Mouse (Mus musculus) liver, adult 2 months (tissue): ENCODE data around the gene Ahdc1. TPM values are rescaled to one million over a fixed set of nuclear protein-coding genes. Genes with fewer than 3 reads are reported as not detected.

ENCODE experiments used
- DNase-seq: peaks from one replicate; pipeline ENCODE4 v3.0.0-alpha.2; 2011; ENCODE audit warnings: low read depth, low spot score; ENCODE audit errors: extremely low read depth
- H3K27ac ChIP-seq: fragments of 200-500 bp; replicated peaks from 2 replicates; pipeline ENCODE4 v1.5.1; 2012; ENCODE audit warnings: low read depth, mild to moderate bottlenecking, control low read depth, inconsistent platforms, low read length; ENCODE audit not compliant: insufficient read depth
- H3K27me3 ChIP-seq: fragments of 200-500 bp; 2 replicates; pipeline ENCODE4 v1.6.1; 2012; ENCODE audit warnings: mild to moderate bottlenecking, moderate library complexity, low read length, inconsistent platforms; ENCODE audit not compliant: control insufficient read depth, insufficient read depth
- H3K36me3 ChIP-seq: fragments of 200-500 bp; 2 replicates; pipeline ENCODE4 v1.6.1; 2012; ENCODE audit warnings: low read length, inconsistent platforms; ENCODE audit not compliant: control insufficient read depth, insufficient read depth
- H3K4me1 ChIP-seq: fragments of 200-500 bp; 2 replicates; pipeline ENCODE4 v1.6.1; 2011; ENCODE audit warnings: low read length; ENCODE audit not compliant: control insufficient read depth, insufficient read depth
- H3K4me3 ChIP-seq: fragments of 200-500 bp; 2 replicates; pipeline ENCODE4 v1.5.1; 2011; ENCODE audit warnings: low read depth, mild to moderate bottlenecking, control low read depth, low read length, moderate library complexity; ENCODE audit not compliant: insufficient read depth
- H3K79me2 ChIP-seq: fragments of 200-500 bp; 2 replicates; pipeline ENCODE4 v1.6.1; 2012; ENCODE audit warnings: inconsistent platforms, mild to moderate bottlenecking, low read length, moderate library complexity; ENCODE audit not compliant: control insufficient read depth, insufficient read depth
- H3K9ac ChIP-seq: fragments of 200-500 bp; 2 replicates; pipeline ENCODE4 v1.6.1; 2012; ENCODE audit warnings: low read depth, mild to moderate bottlenecking, control low read depth, inconsistent platforms, low read length
- CTCF ChIP-seq: fragments of 200-500 bp; IDR thresholded peaks from 2 replicates; pipeline ENCODE4 v1.5.1; 2011; ENCODE audit warnings: low read depth, low read length, control low read depth
- POLR2A ChIP-seq: fragments of 200-500 bp; IDR thresholded peaks from 2 replicates; pipeline ENCODE4 v1.6.1; 2011; ENCODE audit warnings: low read length, control low read depth; ENCODE audit not compliant: insufficient read depth; ENCODE audit errors: extremely low read depth
- WGBS: fragments of 180-500 bp; shearing (Covaris S2); methylation state at CpG from one replicate; pipeline ENCODE4 v1.1.7; 2018; 5-methylcytosine and 5-hydroxymethylcytosine counted together
- polyA plus RNA-seq: library from polyadenylated mRNA; depleted of rRNA; stranded (reverse); fragments of >200 nt; gene quantifications from 2 replicates; pipeline ENCODE4 v1.2.3, GENCODE M21; 2012
- total RNA-seq: library from RNA; depleted of rRNA; stranded (reverse); fragments of >200 nt; gene quantifications from 2 replicates; pipeline ENCODE4 v1.2.3, GENCODE M21; 2014

The Ahdc1 gene
- total and polyA plus RNA-seq, 2 experiments = 2.4 to 8.7 TPM

DNA sequence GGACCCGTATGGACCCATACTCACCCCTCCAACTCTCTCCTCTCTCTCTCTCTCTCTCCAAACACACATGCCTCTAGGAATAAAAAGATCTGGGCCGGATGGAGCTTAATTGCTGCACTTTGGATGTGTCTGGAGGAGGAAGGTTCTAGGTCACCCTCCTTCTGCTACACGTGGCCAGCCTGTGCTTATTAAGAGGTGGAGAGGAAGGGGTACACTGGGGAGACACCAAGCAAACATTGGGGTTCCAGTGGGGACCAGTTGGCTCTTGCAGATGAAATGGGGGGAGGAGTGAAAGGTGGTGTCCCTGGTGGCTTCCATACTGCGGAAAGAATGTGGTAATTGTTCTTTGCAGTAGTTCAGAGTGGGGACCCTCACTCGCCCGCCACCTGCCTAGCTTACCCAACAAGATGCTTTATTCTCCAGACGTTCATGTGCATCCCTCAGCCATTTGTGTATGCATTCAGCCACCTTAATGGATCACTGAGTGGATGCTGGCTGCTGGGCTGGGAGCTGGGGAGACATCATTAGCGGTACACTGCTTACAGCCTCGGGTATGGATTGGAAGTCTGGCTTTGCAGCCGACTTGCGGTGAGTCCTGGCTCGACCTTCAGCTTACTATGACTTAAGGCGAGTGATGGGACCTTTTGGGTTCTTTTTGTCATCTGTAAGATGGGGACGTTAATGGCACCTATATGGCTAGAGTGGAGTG, 104.8 kb downstream of the Ahdc1 start:
- Histone ChIP-seq H3K79me2 (no peaks in the 10 kb centered on the region), H3K36me3 (no peaks in the 10 kb centered on the region), H3K27ac (no peak overlapping the region), H3K9ac (no peak overlapping the region), H3K27me3 (no peaks in the 10 kb centered on the region), H3K4me1 (0 out of 2 replicates have a peak, but pooled peaks cover 2% of the 10 kb centered on the region), H3K4me3 (no peak overlapping the region)
- no peak for DNase-seq
- TF ChIP-seq CTCF (no peak), POLR2A (no peak)
- WGBS = 83% methylated on average over 14 of the region's 14 CpGs

DNA sequence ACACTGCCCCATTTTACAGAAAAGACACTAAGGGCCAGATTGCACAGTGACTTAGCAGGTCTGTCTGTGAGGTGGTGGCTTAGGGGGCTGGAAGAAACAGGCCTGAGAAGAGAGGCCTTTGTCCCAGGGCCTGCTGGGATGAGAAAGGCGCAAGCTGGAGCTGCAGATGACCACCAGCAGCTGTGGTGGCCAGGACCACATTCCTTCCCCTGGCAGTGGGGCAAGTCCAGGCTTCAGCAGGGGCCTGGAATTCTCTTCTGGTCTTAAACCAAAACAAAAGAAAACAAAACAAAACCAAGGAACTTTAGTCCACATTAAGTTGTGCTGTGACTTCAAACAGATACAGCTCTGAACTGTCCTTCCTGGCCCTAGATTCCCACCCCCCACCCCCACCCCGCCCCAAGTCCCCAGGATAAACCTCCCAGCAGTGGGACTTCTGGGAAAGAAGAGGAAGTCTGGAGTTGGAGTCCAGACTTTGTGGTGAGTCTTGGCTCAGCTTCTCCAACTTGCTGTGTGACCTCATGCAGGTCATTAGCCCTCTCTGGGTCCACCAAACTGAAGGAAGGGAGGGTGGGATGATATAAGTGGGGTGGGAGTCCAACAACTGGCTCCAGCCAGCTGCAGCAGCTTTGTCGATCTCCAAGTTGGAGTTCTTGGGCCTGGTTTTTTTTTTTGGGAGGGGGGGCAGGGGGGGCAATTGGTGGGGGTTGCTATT, 105.9 kb downstream of the Ahdc1 start:
- TF ChIP-seq POLR2A (no peak), CTCF (no peak)
- H3K4me1 ChIP-seq = 0 out of 2 replicates have a peak, but pooled peaks cover 2% of the 10 kb centered on the region
- no peak overlapping the region for H3K4me3 ChIP-seq
- peak; percentile 43 for DNase-seq
- H3K79me2 ChIP-seq = no peaks in the 10 kb centered on the region
- H3K9ac ChIP-seq = no peak overlapping the region
- no peaks in the 10 kb centered on the region for H3K27me3 ChIP-seq
- WGBS = 80% methylated on average over 3 of the region's 3 CpGs
- H3K27ac ChIP-seq = peak overlapping the region; percentile 93
- H3K36me3 ChIP-seq = no peaks in the 10 kb centered on the region

GRCm38 (mm10) chr4:133117556-133118411, 106.7 kb downstream of the Ahdc1 start:
- TF ChIP-seq CTCF (no peak), POLR2A (no peak)
- H3K36me3 ChIP-seq = no peaks in the 10 kb centered on the region
- H3K27me3 ChIP-seq = no peaks in the 10 kb centered on the region
- peak overlapping the region; percentile 68 for H3K9ac ChIP-seq
- peak overlapping the region; percentile 31; the same call in 1 of the 2 replicates for H3K4me3 ChIP-seq
- peak; percentile 45 for DNase-seq
- 0 out of 2 replicates have a peak, but pooled peaks cover 2% of the 10 kb centered on the region for H3K4me1 ChIP-seq
- no peaks in the 10 kb centered on the region for H3K79me2 ChIP-seq
- H3K27ac ChIP-seq = peak overlapping the region; percentile 93
- 62% methylated on average over 18 of the region's 18 CpGs for WGBS

- no peak for DNase-seq
- no peak overlapping the region for H3K9ac ChIP-seq
- H3K36me3 ChIP-seq = no peaks in the 10 kb centered on the region
- no peak overlapping the region for H3K27ac ChIP-seq
- no peaks in the 10 kb centered on the region for H3K27me3 ChIP-seq
- 0 out of 2 replicates have a peak, but pooled peaks cover 2% of the 10 kb centered on the region for H3K4me1 ChIP-seq
- H3K4me3 ChIP-seq = no peak overlapping the region
- TF ChIP-seq CTCF (no peak), POLR2A (no peak)
- 82% methylated on average over 6 of the region's 6 CpGs for WGBS
- H3K79me2 ChIP-seq = no peaks in the 10 kb centered on the region
Measured at GRCm38 (mm10) chr4:133118775-133119375, 107.8 kb downstream of the Ahdc1 start.

GRCm38 (mm10) chr4:133119579-133119978, 108.5 kb downstream of the Ahdc1 start:
- 91% methylated on average over 6 of the region's 6 CpGs for WGBS
- H3K27ac ChIP-seq = no peak overlapping the region
- 0 out of 2 replicates have a peak, but pooled peaks cover 2% of the 10 kb centered on the region for H3K4me1 ChIP-seq
- no peak for DNase-seq
- H3K79me2 ChIP-seq = no peaks in the 10 kb centered on the region
- no peak overlapping the region for H3K4me3 ChIP-seq
- no peaks in the 10 kb centered on the region for H3K27me3 ChIP-seq
- no peaks in the 10 kb centered on the region for H3K36me3 ChIP-seq
- no peak overlapping the region for H3K9ac ChIP-seq
- TF ChIP-seq CTCF (no peak), POLR2A (no peak)
